22 mouse cellular contexts compared by ENCODE assay signal in genomic region chr6:50560776-50561175, GRCm38 (mm10). TPM values are rescaled to one million over a fixed set of nuclear protein-coding genes. Genes with fewer than 3 reads are reported as not detected.
DNase-seq lines count a peak whose midpoint lies in the region; ATAC-seq and TF ChIP-seq lines count a peak whose summit lies in the region.
"Had no signal": no experiment of that assay in that cellular context is flagged by ENCODE, and none has a peak within 500 bp of the region (broad histone marks: within the 10 kb centered on the region; RNA-seq: fewer than 3 reads in every experiment).

No protein-coding gene starts in this region.

- DNase-seq in natural killer cell, adult 2 months (ENCODE audit: low spot score in 2 of 2): peak; percentile 8 to 45
- DNase-seq in hindbrain, embryonic 11.5 days (ENCODE audit: low spot score): no peak
- no peak for DNase-seq in layer of hippocampus, adult 18-20 months (ENCODE audit: low spot score in 2 of 2)
- DNase-seq: cerebellum, adult 8-10 months; heart, adult 2 months; heart, postnatal 4 days; layer of hippocampus, postnatal 36 days; liver, embryonic 13.5 days; lung, embryonic 14.5 days; lung, postnatal 4 days; right cerebral cortex, postnatal 14 days had no signal

- WGBS in intestine, postnatal 0 days: 97% methylated on average over 1 of the region's 1 CpGs
- 86% methylated on average over 1 of the region's 1 CpGs for WGBS in intestine, embryonic 15.5 days
- WGBS in hindbrain, embryonic 11.5 days: 95% methylated on average over 1 of the region's 1 CpGs
- 100% methylated on average over 1 of the region's 1 CpGs for WGBS in hindbrain, embryonic 16.5 days

- no peaks in the 10 kb centered on the region for H3K9me3 ChIP-seq in intestine, postnatal 0 days (ENCODE audit: control insufficient read depth)
- no peaks in the 10 kb centered on the region for H3K9me3 ChIP-seq in intestine, embryonic 15.5 days
- H3K9me3 ChIP-seq in hindbrain, embryonic 11.5 days (ENCODE audit: control insufficient read depth, low read length): no peaks in the 10 kb centered on the region
- H3K9me3 ChIP-seq in hindbrain, embryonic 16.5 days (ENCODE audit: control insufficient read depth, low read length): no peaks in the 10 kb centered on the region
- H3K9me3 ChIP-seq: forebrain, embryonic 12.5 days; G1E; heart, embryonic 15.5 days; limb, embryonic 13.5 days; liver, embryonic 13.5 days; stomach, embryonic 15.5 days had no signal

- no peak overlapping the region for H3K4me3 ChIP-seq in intestine, postnatal 0 days (ENCODE audit: low read depth, low read length)
- H3K4me3 ChIP-seq in intestine, embryonic 15.5 days (replicated peaks): no peak overlapping the region
- no peak overlapping the region for H3K4me3 ChIP-seq in hindbrain, embryonic 11.5 days (ENCODE audit: low read depth, low read length)
- H3K4me3 ChIP-seq in hindbrain, embryonic 16.5 days (ENCODE audit: low read length): no peak overlapping the region
- H3K4me3 ChIP-seq: forebrain, embryonic 12.5 days; heart, adult 2 months; heart, embryonic 15.5 days; limb, embryonic 13.5 days; liver, embryonic 13.5 days; stomach, embryonic 15.5 days had no signal

- TF ChIP-seq CTCF in intestine, postnatal 0 days (IDR thresholded peaks at IDR 0.05; ENCODE audit: low read depth): no peak

- H3K27ac ChIP-seq in intestine, postnatal 0 days (ENCODE audit: low read depth, low read length): no peak overlapping the region
- H3K27ac ChIP-seq in intestine, embryonic 15.5 days: no peak overlapping the region
- no peak overlapping the region for H3K27ac ChIP-seq in hindbrain, embryonic 11.5 days (ENCODE audit: low read depth, low read length)
- no peak overlapping the region for H3K27ac ChIP-seq in hindbrain, embryonic 16.5 days (ENCODE audit: low read depth, low read length)
- H3K27ac ChIP-seq: forebrain, embryonic 12.5 days; heart, adult 2 months; heart, embryonic 15.5 days; limb, embryonic 13.5 days; liver, embryonic 13.5 days; stomach, embryonic 15.5 days had no signal

- H3K4me2 ChIP-seq in intestine, postnatal 0 days (replicated peaks; ENCODE audit: low read depth): no peak overlapping the region
- no peak overlapping the region for H3K4me2 ChIP-seq in intestine, embryonic 15.5 days (replicated peaks)
- H3K4me2 ChIP-seq in hindbrain, embryonic 11.5 days (replicated peaks; ENCODE audit: low read depth, low read length): no peak overlapping the region
- H3K4me2 ChIP-seq in hindbrain, embryonic 16.5 days (ENCODE audit: low read length): no peak overlapping the region
- H3K4me2 ChIP-seq: forebrain, embryonic 12.5 days; heart, embryonic 15.5 days; limb, embryonic 13.5 days; liver, embryonic 13.5 days; lung, embryonic 14.5 days; midbrain, embryonic 11.5 days; stomach, embryonic 15.5 days had no signal

- ATAC-seq in intestine, postnatal 0 days: peak; percentile 81
- ATAC-seq in intestine, embryonic 15.5 days: no peak
- ATAC-seq in granulocyte monocyte progenitor cell, adult 5-6 weeks (replicated peaks; ENCODE audit: poor library complexity, severe bottlenecking): peak; percentile 65
- ATAC-seq in hindbrain, embryonic 11.5 days (ENCODE audit: low FRiP score): no peak
- ATAC-seq in hindbrain, embryonic 16.5 days: no peak

- no peaks in the 10 kb centered on the region for H3K4me1 ChIP-seq in intestine, postnatal 0 days (replicated peaks; ENCODE audit: control insufficient read depth, insufficient read depth, low read length)
- no peaks in the 10 kb centered on the region for H3K4me1 ChIP-seq in intestine, embryonic 15.5 days (replicated peaks)
- H3K4me1 ChIP-seq in hindbrain, embryonic 11.5 days (replicated peaks; ENCODE audit: control insufficient read depth, insufficient read depth, low read length): no peaks in the 10 kb centered on the region
- peaks cover 5% of the 10 kb centered on the region for H3K4me1 ChIP-seq in hindbrain, embryonic 16.5 days (ENCODE audit: control insufficient read depth, insufficient read depth, low read depth, low read length)
- H3K4me1 ChIP-seq: stomach, embryonic 15.5 days had no signal

- no peak overlapping the region for H3K9ac ChIP-seq in intestine, postnatal 0 days (ENCODE audit: low read depth, low read length)
- H3K9ac ChIP-seq in intestine, embryonic 15.5 days: no peak overlapping the region
- no peak overlapping the region for H3K9ac ChIP-seq in hindbrain, embryonic 11.5 days (ENCODE audit: low read depth, low read length)
- H3K9ac ChIP-seq in hindbrain, embryonic 16.5 days (ENCODE audit: low read depth, low read length): no peak overlapping the region
- H3K9ac ChIP-seq: forebrain, embryonic 12.5 days; heart, embryonic 15.5 days; limb, embryonic 13.5 days; liver, embryonic 13.5 days; lung, embryonic 14.5 days; stomach, embryonic 15.5 days had no signal

- peaks cover 9% of the 10 kb centered on the region; the same call in 1 of the 2 replicates for H3K36me3 ChIP-seq in intestine, postnatal 0 days (ENCODE audit: control insufficient read depth, insufficient read depth)
- H3K36me3 ChIP-seq in intestine, embryonic 15.5 days: no peaks in the 10 kb centered on the region; the same call in 1 of the 2 replicates
- no peaks in the 10 kb centered on the region for H3K36me3 ChIP-seq in hindbrain, embryonic 11.5 days (ENCODE audit: control insufficient read depth, insufficient read depth, low read length)
- H3K36me3 ChIP-seq in hindbrain, embryonic 16.5 days (ENCODE audit: control insufficient read depth, insufficient read depth, low read length): peaks cover 6% of the 10 kb centered on the region
- H3K36me3 ChIP-seq: stomach, embryonic 15.5 days had no signal

- H3K27me3 ChIP-seq in intestine, postnatal 0 days (replicated peaks; ENCODE audit: control insufficient read depth, insufficient read depth, low read length): no peaks in the 10 kb centered on the region
- no peaks in the 10 kb centered on the region for H3K27me3 ChIP-seq in intestine, embryonic 15.5 days (replicated peaks)
- no peaks in the 10 kb centered on the region for H3K27me3 ChIP-seq in hindbrain, embryonic 11.5 days (ENCODE audit: control insufficient read depth, insufficient read depth, low read length)
- no peaks in the 10 kb centered on the region for H3K27me3 ChIP-seq in hindbrain, embryonic 16.5 days (replicated peaks; ENCODE audit: control insufficient read depth, insufficient read depth, low read length)
- H3K27me3 ChIP-seq: forebrain, embryonic 12.5 days; heart, embryonic 15.5 days; limb, embryonic 13.5 days; liver, embryonic 13.5 days; stomach, embryonic 15.5 days had no signal

RNA-seq across cellular contexts. Expression of gene Cycs, which starts 5.6 kb away (rescaled TPM):
- polyA plus RNA-seq in intestine, postnatal 0 days (2015; fragmentation: Nextera tagmentation; extraction: Ambion mirVana): 132 and 157 TPM in 2 replicates
- polyA plus RNA-seq in intestine, embryonic 15.5 days (2015; fragmentation: Nextera tagmentation; extraction: Ambion mirVana): 88.6 and 94.9 TPM in 2 replicates
- 107 and 124 TPM in 2 replicates for total RNA-seq in granulocyte monocyte progenitor cell, adult 5-6 weeks (2014; fragmentation: Nextera tagmentation)
- 136 and 163 TPM in 2 replicates for total RNA-seq in granulocyte monocyte progenitor cell, adult 5-6 weeks (2017)
- 75.6 and 75.9 TPM in 2 replicates for polyA plus RNA-seq in hindbrain, embryonic 11.5 days (2014; fragmentation: Nextera tagmentation; extraction: Ambion mirVana)
- 79.2 and 91.1 TPM in 2 replicates for polyA plus RNA-seq in hindbrain, embryonic 16.5 days (2015; fragmentation: Nextera tagmentation; extraction: Ambion mirVana)
- total RNA-seq in layer of hippocampus, adult 18-20 months (2021): 10 to 100 TPM; 40.9 to 42.0 TPM

RNA-seq across cellular contexts. Expression of gene 4921507P07Rik, which starts 35.7 kb away (rescaled TPM):
- 0.30 TPM in 2 replicates for polyA plus RNA-seq in intestine, postnatal 0 days (2015; fragmentation: Nextera tagmentation; extraction: Ambion mirVana)
- 0.72 and 0.77 TPM in 2 replicates for polyA plus RNA-seq in intestine, embryonic 15.5 days (2015; fragmentation: Nextera tagmentation; extraction: Ambion mirVana)
- total RNA-seq in granulocyte monocyte progenitor cell, adult 5-6 weeks (2014; fragmentation: Nextera tagmentation): 1.6 and 4.6 TPM in 2 replicates
- 1.1 and 2.1 TPM in 2 replicates for total RNA-seq in granulocyte monocyte progenitor cell, adult 5-6 weeks (2017)
- 0.95 and 1.1 TPM in 2 replicates for polyA plus RNA-seq in hindbrain, embryonic 11.5 days (2014; fragmentation: Nextera tagmentation; extraction: Ambion mirVana)
- 2.6 and 3.0 TPM in 2 replicates for polyA plus RNA-seq in hindbrain, embryonic 16.5 days (2015; fragmentation: Nextera tagmentation; extraction: Ambion mirVana)
- under 1 TPM; 0.25 to 0.48 TPM for total RNA-seq in layer of hippocampus, adult 18-20 months (2021)
- polyA plus RNA-seq: C2C12, G1E had no signal

Comparison
In these comparisons a context has a peak if more than half of its experiments do, and no peak if none do; other contexts are left out.
1. ATAC-seq: peak in intestine, postnatal 0 days (single experiment) and granulocyte monocyte progenitor cell, adult 5-6 weeks (single experiment); none in intestine, embryonic 15.5 days (single experiment), hindbrain, embryonic 11.5 days (single experiment) and hindbrain, embryonic 16.5 days (single experiment).
2. DNase-seq: peak in natural killer cell, adult 2 months (2 of 2); none in hindbrain, embryonic 11.5 days (single experiment) and layer of hippocampus, adult 18-20 months (0 of 2).